Mouse (Mus musculus) erythroblast, embryonic 14.5 days (primary cell): ENCODE measurements around the gene Stard5. TPM values are rescaled to one million over a fixed set of nuclear protein-coding genes. Genes with fewer than 3 reads are reported as not detected.

Experiments used
- H3K27me3 ChIP-seq: 2 replicates; pipeline ENCODE4 v1.6.1; 2012; ENCODE audit warnings: inconsistent platforms; ENCODE audit not compliant: control insufficient read depth
- H3K36me3 ChIP-seq: 2 replicates; pipeline ENCODE4 v1.6.1; 2012; ENCODE audit warnings: mild to moderate bottlenecking, inconsistent platforms; ENCODE audit not compliant: control insufficient read depth
- H3K4me1 ChIP-seq: 2 replicates; pipeline ENCODE4 v1.6.1; 2012; ENCODE audit warnings: inconsistent platforms; ENCODE audit not compliant: control insufficient read depth
- H3K4me3 ChIP-seq: replicated peaks from 2 replicates; pipeline ENCODE3; 2012; ENCODE audit warnings: moderate library complexity, mild to moderate bottlenecking, inconsistent platforms
- H3K9me3 ChIP-seq: 2 replicates; pipeline ENCODE4 v1.6.1; 2012; ENCODE audit warnings: low read length, inconsistent platforms, mixed read lengths; ENCODE audit not compliant: control insufficient read depth
- GATA1 ChIP-seq: IDR thresholded peaks from 2 replicates; pipeline ENCODE4 v1.6.1; 2012; ENCODE audit warnings: low read length, inconsistent platforms, mixed read lengths
- TAL1 ChIP-seq: IDR thresholded peaks from 3 replicates; pipeline ENCODE4 v1.6.1; 2012; ENCODE audit warnings: low read length, inconsistent platforms, mixed read lengths
- polyA plus RNA-seq: library from polyadenylated mRNA; stranded (reverse); fragments of >175 nt; gene quantifications from 2 replicates; pipeline ENCODE4 v1.2.3, GENCODE M21; 2012

The Stard5 gene
- polyA plus RNA-seq, 1 experiment, result 0.05 TPM

DNA sequence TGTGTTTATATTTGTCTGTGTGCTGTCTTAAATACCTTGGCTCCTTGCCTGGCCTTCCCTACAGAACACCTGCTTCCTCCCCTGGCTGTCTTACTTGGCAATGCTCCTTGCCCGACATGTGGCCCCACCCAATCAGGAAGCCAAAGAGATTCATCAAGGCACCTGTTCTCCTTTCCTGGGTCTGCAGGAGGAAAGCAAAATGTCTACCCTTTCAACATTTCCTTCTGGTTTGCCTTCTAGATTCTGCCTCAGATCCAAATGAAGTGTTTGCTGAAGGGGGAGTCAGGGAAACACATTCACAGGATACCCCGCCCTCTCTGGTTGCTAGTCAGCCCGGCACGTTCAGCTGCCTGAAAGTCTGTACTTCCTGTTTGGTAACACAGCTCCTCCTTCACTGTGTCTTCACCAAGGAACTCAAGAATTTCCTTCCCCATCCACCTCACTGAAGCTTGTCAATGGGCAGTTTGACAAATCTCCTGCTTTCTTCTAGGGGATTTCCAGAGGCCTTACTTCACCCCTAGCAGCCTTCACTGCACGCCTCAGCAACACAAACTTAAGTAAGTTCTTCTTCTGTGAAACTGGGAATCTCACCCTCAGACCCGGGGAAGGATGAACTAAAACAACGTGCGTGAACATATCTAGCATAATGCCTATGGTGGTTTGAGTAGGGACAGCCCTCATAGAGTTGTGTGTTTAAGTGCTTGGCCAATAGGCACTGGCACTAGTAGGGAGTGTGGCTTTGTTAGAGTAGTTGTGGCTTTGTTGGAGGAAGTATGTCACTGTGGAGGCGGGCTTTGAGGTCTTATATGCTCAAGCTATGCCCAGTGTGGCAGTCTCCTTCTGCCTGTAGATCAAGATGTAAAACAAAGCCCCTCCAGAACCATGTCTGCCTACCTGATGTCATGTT is 27.7 kb downstream of the Stard5 start:
- Histone ChIP-seq H3K9me3 (no peaks in the 10 kb centered on the region), H3K4me1 (no peaks in the 10 kb centered on the region), H3K4me3 (no peak overlapping the region), H3K36me3 (no peaks in the 10 kb centered on the region), H3K27me3 (no peaks in the 10 kb centered on the region)
- TF ChIP-seq GATA1 (no peak), TAL1 (no peak)

DNA sequence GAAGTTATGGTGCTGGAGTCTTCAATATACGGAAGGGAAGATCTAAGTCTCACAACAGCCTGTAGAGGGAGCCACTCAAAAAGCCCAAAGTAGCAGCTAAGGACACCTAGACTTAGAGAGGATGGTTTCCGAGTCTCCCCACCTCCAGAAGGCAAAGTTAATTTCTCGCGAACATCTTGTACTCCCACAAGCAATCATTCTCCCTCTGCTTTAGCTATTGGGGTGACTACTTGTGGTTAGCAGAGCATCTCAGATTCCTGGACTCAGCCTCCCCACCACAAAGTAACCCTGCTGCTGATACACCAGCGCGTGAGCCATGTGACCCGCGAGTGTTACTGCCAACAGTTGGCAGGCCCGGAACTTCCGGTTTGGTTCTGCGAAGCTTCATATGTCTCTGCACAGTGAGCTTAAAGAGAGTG is 28.5 kb downstream of the Stard5 start:
- no peaks in the 10 kb centered on the region for H3K9me3 ChIP-seq
- H3K36me3 ChIP-seq, result no peaks in the 10 kb centered on the region
- H3K27me3 ChIP-seq, result no peaks in the 10 kb centered on the region
- TF ChIP-seq TAL1, result no peak
- TF ChIP-seq GATA1, result no peak
- no peaks in the 10 kb centered on the region for H3K4me1 ChIP-seq
- no peak overlapping the region for H3K4me3 ChIP-seq

DNA sequence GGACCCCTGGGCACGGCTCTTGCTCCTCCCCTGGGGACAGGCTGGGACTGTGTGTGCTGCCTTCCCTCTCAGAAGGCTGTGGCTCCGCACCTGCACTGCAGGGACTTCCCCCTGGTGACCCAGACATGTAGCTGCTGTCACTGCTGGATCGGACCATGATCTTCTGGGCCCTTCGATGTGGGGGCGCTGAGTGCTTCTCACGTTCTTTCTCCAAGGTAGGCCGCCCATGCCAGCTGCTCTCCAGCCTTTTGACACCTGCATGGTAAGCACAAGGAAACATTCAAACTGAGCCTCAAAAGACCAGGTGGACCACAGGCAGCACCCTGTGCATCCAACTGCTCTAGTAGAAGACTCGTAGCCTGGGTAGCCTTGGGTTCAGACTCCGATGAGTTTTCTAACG is 29.3 kb downstream of the Stard5 start:
- Histone ChIP-seq H3K4me1 (no peaks in the 10 kb centered on the region), H3K27me3 (no peaks in the 10 kb centered on the region), H3K4me3 (no peak overlapping the region), H3K9me3 (no peaks in the 10 kb centered on the region), H3K36me3 (no peaks in the 10 kb centered on the region)
- no peak for TF ChIP-seq GATA1
- TF ChIP-seq TAL1, result no peak

GRCm38 (mm10) chr7:83661763-83662162 is 30.0 kb downstream of the Stard5 start:
- Histone ChIP-seq H3K27me3 (no peaks in the 10 kb centered on the region), H3K36me3 (no peaks in the 10 kb centered on the region), H3K9me3 (no peaks in the 10 kb centered on the region), H3K4me3 (no peak overlapping the region), H3K4me1 (no peaks in the 10 kb centered on the region)
- TF ChIP-seq TAL1 (no peak), GATA1 (no peak)

GRCm38 (mm10) chr7:83662711-83663375 is 31.1 kb downstream of the Stard5 start:
- Histone ChIP-seq H3K9me3 (no peaks in the 10 kb centered on the region), H3K4me1 (no peaks in the 10 kb centered on the region), H3K4me3 (no peak overlapping the region), H3K27me3 (no peaks in the 10 kb centered on the region), H3K36me3 (no peaks in the 10 kb centered on the region)
- TF ChIP-seq GATA1, result no peak
- TF ChIP-seq TAL1, result no peak

DNA sequence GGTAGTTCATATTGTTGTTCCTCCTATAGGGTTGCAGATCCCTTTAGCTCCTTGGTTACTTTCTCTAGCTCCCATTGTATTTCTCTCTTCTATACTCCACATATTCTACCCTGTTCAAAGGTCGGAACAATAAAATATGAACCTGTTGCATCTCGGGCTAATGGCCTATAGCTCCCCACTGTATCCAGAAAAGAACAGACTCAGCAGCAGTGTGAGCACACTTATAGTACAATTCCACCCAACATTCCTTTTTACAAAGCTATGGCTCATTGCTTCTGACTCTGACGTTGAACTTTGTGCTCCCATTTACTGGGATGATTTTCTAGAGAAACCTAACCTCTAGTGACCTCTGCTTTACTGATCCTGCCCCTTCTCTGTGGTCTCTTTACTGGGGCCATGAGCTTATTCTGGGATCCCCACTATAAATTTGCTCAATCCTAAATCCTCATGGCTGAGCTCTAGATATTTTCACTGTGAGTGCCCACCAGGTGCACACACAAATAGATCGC is 34.4 kb downstream of the Stard5 start:
- Histone ChIP-seq H3K4me1 (no peaks in the 10 kb centered on the region), H3K4me3 (no peak overlapping the region), H3K9me3 (no peaks in the 10 kb centered on the region), H3K27me3 (no peaks in the 10 kb centered on the region), H3K36me3 (no peaks in the 10 kb centered on the region)
- TF ChIP-seq GATA1, result no peak

- no peaks in the 10 kb centered on the region for H3K27me3 ChIP-seq
- TF ChIP-seq GATA1 (no peak), TAL1 (no peak)
- no peak overlapping the region for H3K4me3 ChIP-seq
- H3K36me3 ChIP-seq, result no peaks in the 10 kb centered on the region
- H3K9me3 ChIP-seq, result no peaks in the 10 kb centered on the region
- H3K4me1 ChIP-seq, result no peaks in the 10 kb centered on the region
Observed at GRCm38 (mm10) chr7:83667936-83668645, 36.3 kb downstream of the Stard5 start.

- no peak overlapping the region for H3K4me3 ChIP-seq
- H3K27me3 ChIP-seq, result no peaks in the 10 kb centered on the region
- no peaks in the 10 kb centered on the region for H3K9me3 ChIP-seq
- no peaks in the 10 kb centered on the region for H3K36me3 ChIP-seq
- TF ChIP-seq GATA1 (no peak), TAL1 (no peak)
- no peaks in the 10 kb centered on the region for H3K4me1 ChIP-seq
Observed at GRCm38 (mm10) chr7:83668724-83669123, 37.0 kb downstream of the Stard5 start.

DNA sequence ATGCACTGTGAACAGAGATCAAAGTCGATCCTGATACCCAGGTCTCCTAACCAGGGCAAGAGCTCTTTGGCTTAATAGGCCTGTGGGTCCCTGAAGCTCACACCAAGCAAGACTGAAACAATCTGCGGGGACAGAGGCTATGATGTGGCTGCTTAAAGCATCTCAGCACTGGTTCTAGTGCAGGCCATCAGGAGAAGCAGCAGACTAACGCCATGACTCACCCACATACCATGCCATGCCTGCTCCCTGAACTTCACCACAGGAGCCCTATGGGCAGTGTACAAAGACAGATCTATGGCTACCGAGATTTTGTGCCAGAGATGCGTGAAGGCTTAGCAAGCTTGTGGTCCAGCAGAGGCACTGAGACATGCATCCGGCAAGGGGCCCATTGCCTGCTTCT is 39.8 kb downstream of the Stard5 start:
- no peaks in the 10 kb centered on the region for H3K9me3 ChIP-seq
- H3K4me1 ChIP-seq, result no peaks in the 10 kb centered on the region
- TF ChIP-seq TAL1 (no peak), GATA1 (no peak)
- H3K27me3 ChIP-seq, result no peaks in the 10 kb centered on the region
- no peaks in the 10 kb centered on the region for H3K36me3 ChIP-seq
- no peak overlapping the region for H3K4me3 ChIP-seq
